Mouse (Mus musculus): ENCODE measurements around the gene Skint10.

Gene Skint10

DNA sequence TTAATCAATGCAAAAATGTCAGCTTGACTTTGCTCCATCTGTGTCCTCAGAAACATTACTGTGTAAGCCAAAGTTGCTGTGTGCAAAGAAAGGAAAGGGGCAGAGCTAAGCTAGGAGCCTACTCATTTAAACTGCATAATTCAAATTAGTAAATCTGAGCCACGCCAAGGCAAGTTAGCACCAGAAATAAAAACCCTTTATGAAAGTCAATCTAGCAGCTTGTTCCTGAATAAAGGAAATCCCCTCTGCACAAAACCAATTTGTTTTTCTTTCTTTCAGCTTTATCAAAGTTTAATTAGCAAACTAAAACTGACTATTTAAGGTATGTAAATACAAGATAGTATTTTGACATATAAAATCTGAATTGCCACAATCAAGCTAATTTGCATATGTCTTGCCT is at the start of gene Skint10:
Skint10 (minus strand) TSS at position 101 of the 400 bp plus-strand sequence.
- DNase-seq (ENCODE audit: low spot score in 2 of 2): no peak

DNA sequence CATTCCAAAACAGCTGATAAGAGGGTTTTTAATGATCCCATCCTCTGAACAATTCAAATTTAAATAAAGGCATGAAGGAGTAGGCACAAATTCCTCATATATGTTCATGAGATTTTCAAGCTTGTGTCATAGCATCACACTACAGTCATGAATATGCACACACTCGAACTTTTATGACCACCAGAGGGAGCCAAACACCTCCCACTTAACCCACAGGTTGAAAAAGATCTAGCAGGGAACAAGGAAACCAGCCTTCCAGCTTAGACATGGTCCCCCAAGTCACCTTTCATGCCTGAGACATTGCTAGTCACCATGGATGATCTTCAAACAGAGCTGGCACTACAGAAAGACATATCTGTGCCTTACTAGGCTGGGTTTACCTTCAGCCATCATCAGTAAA is 16.0 kb upstream of the Skint10 start:
- no peak for DNase-seq (ENCODE audit: low spot score in 2 of 2)
